Mouse (Mus musculus): Measurements from ENCODE around the gene Tbc1d17. TPM values are rescaled to one million over a fixed set of nuclear protein-coding genes. Genes with fewer than 3 reads are reported as not detected.

Gene Tbc1d17
- polyA plus RNA-seq, 1 experiment = 96.8 TPM

DNA sequence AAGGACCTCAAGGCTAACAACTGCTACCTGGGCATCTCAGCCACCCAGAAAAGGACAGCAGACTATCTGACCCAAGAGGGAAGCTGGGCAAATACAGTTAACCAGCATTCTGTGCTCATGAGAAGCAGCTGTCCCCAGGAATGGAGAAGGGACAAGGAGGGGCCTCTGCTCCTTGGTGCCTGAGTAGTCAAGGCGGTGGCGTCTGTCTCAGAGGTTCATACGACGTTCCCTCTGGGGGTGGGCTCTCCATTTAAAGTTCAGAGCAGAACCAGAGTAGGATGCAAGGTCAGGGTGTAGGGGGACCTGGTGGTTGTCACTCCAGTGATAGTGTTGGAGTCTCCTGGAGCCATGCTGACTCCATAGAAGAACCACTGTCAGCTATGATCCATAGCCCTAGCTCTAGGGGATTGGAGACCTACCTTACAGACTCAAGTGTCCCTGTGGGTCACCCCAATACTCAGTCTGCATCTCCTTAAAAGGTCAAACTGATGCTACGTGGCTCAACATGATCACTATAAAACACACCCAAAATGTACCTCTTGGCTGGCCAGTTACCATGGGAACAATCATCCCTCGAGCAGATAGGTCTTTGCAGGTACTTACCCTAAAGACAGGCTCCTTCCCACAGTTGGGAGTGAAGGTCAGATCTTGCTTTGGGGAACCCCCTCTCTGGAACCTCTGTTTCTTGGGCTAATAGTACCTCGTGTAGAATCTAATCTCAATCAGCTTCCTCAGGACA is 37.9 kb downstream of the Tbc1d17 start:
- no peak for DNase-seq (ENCODE audit: low read depth)
- TF ChIP-seq CTCF (IDR thresholded peaks at IDR 0.05; ENCODE audit: borderline replicate concordance, extremely low read depth, insufficient read depth, insufficient read length) = no peak
- no peak for TF ChIP-seq POLR2A (IDR thresholded peaks at IDR 0.05; ENCODE audit: borderline replicate concordance, extremely low read depth, insufficient read depth, insufficient read length, poor library complexity, severe bottlenecking)

DNA sequence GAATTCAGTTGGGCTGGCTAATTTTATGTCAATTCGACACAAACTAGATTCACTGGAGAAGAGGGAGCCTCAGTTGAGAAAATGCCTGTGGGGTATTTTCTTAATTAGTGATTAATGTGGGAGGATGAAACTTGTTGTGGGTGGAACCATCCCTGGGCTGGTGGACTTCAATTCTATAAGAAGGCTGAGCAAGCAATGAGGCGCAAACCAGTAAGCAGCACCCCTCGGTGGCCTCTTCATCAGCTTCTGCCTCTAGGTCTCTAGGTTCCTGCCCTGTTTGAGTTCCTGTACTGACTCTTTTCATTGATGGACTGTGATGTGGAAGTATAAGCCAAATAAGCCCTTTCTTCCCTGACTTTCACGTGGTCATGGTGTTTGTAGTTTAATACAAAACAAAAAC is 38.5 kb downstream of the Tbc1d17 start:
- DNase-seq (ENCODE audit: low read depth) = no peak
- TF ChIP-seq POLR2A (IDR thresholded peaks at IDR 0.05; ENCODE audit: borderline replicate concordance, extremely low read depth, insufficient read depth, insufficient read length, poor library complexity, severe bottlenecking) = no peak
- TF ChIP-seq CTCF (IDR thresholded peaks at IDR 0.05; ENCODE audit: borderline replicate concordance, extremely low read depth, insufficient read depth, insufficient read length) = no peak

DNA sequence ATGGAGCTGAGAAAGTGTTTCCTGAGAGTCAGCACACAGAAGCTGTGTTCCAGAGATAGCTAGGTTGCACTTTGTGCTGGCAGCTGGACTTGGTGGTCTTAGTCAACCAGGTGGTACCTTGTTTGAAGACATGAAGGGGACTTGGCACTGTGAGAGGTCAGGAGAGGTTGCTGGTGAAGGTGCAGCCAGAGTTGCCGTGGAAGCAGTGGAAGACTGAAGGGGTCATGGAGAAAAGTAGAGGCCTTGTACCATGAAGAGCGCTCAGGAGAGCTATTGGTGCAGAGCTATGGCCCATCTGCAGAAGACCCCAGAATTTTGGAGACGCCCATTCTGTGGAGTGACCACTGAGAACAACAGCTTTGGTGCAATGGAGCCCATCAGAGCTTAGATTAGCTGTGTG is 39.4 kb downstream of the Tbc1d17 start:
- TF ChIP-seq POLR2A (IDR thresholded peaks at IDR 0.05; ENCODE audit: borderline replicate concordance, extremely low read depth, insufficient read depth, insufficient read length, poor library complexity, severe bottlenecking) (no peak), CTCF (IDR thresholded peaks at IDR 0.05; ENCODE audit: borderline replicate concordance, extremely low read depth, insufficient read depth, insufficient read length) (no peak)
- no peak for DNase-seq (ENCODE audit: low read depth)

DNA sequence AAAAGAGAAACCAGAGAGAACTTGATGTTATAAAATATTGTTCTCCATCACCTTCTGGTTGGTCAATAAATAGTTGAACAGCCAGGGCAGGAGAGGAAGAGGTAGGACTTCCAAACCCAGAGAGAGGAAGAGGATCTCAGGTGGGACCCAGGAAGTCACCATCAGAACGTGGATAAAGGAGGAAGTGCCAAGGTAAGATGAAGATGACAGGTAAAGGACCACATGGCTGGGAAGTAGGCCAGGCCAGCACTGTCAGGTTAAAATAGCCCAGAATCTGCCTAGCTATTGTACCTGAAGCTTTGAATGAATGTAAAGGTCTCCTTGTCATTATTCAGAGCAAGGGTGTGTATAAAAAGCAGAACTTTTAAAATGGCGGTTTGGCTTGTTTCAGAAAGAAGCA is 40.0 kb downstream of the Tbc1d17 start:
- TF ChIP-seq CTCF (IDR thresholded peaks at IDR 0.05; ENCODE audit: borderline replicate concordance, extremely low read depth, insufficient read depth, insufficient read length) = no peak
- TF ChIP-seq POLR2A (IDR thresholded peaks at IDR 0.05; ENCODE audit: borderline replicate concordance, extremely low read depth, insufficient read depth, insufficient read length, poor library complexity, severe bottlenecking) = no peak

DNA sequence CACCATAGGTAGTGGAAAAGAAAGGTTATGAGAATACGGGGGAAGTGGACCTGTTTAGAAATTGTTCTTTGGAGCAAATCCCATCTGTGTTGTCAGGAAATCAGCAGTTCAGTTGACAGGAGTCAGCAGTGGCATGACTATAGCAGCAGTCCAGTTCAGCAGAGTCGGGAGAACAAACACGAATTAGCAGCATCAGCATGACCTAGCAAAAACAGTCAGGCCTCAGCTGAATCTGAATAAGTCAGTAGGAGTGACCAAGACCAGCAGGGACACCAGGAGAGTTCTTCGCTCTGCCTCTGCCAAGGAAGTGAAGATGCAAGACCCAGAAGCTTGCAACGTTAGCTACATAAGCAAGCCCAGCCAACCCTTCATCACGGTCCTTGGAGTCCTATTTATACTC is 56.1 kb downstream of the Tbc1d17 start:
- no peak for TF ChIP-seq POLR2A (IDR thresholded peaks at IDR 0.05; ENCODE audit: borderline replicate concordance, extremely low read depth, insufficient read depth, insufficient read length, poor library complexity, severe bottlenecking)
- TF ChIP-seq CTCF (IDR thresholded peaks at IDR 0.05; ENCODE audit: borderline replicate concordance, extremely low read depth, insufficient read depth, insufficient read length) = no peak
- DNase-seq (ENCODE audit: low read depth) = no peak

More for the DNA sequence above, 40.0 kb downstream of the Tbc1d17 start:
- no peak for DNase-seq (ENCODE audit: low read depth)

DNA sequence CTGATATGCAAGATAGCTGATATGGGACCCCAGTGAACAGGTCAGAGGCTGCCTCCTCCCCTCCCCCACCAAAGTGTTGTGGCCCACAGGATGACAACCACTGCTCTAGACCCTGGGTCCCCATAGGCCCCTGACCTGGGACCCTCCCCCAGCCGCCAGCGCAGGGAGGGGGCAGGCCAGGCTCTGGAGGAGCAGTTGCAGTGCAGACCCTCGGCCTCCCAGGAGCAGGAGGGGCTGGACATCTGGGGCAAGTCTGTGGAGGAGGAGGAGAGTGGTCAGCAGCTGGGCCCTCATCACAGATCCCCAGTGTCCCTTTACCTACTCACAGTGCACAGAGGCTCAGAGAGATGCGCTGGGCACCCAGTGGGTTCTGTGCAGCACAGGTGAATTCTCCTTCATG is 58.8 kb downstream of the Tbc1d17 start:
- TF ChIP-seq POLR2A (IDR thresholded peaks at IDR 0.05; ENCODE audit: borderline replicate concordance, extremely low read depth, insufficient read depth, insufficient read length, poor library complexity, severe bottlenecking) (no peak), CTCF (IDR thresholded peaks at IDR 0.05; ENCODE audit: borderline replicate concordance, extremely low read depth, insufficient read depth, insufficient read length) (no peak)
- no peak for DNase-seq (ENCODE audit: low read depth)

DNA sequence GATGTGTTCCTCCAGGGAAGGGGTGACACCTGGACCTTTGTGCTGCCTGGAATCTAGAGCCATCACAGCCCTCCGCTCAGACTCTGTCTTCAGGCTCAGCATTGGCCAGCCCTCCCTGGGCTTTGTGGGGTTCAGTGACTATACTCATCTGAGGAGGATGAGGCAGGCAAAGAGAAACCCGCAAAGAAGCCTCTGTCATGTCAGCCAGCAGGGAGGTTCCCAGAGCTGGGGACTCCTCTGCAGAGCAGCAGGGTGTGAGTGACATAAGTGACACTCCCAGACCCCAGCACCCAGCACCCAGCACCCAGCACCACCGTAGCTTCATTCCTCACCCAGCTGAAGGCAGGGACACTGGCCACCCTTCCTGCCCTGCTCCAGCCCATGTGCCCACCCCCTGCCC is 59.3 kb downstream of the Tbc1d17 start:
- DNase-seq (ENCODE audit: low read depth) = no peak
- TF ChIP-seq CTCF (IDR thresholded peaks at IDR 0.05; ENCODE audit: borderline replicate concordance, extremely low read depth, insufficient read depth, insufficient read length) (no peak), POLR2A (IDR thresholded peaks at IDR 0.05; ENCODE audit: borderline replicate concordance, extremely low read depth, insufficient read depth, insufficient read length, poor library complexity, severe bottlenecking) (no peak)

Other genes with a start within 250 kb of the Tbc1d17 start
- 0.72 and 1.8 TPM in 2 replicates for gene Myh14, start 178.2 kb downstream of the Tbc1d17 start, polyA plus RNA-seq (2012; rRNA removed)
- not detected in 2 replicates for gene Izumo2, start 140.3 kb downstream of the Tbc1d17 start, polyA plus RNA-seq (2012; rRNA removed)
- 31.1 and 45.0 TPM in 2 replicates for gene Vrk3, start 100.7 kb downstream of the Tbc1d17 start, polyA plus RNA-seq (2012; rRNA removed)
- 1.0 and 1.1 TPM in 2 replicates for gene Zfp473, start 98.0 kb downstream of the Tbc1d17 start, polyA plus RNA-seq (2012; rRNA removed)
- gene Nup62, start 33.0 kb downstream of the Tbc1d17 start, polyA plus RNA-seq (2012; rRNA removed) = 73.9 and 96.1 TPM in 2 replicates
- 0.42 and 0.59 TPM in 2 replicates for gene Il4i1, start 32.7 kb downstream of the Tbc1d17 start, polyA plus RNA-seq (2012; rRNA removed)
- gene Atf5, start 32.4 kb downstream of the Tbc1d17 start, polyA plus RNA-seq (2012; rRNA removed) = 24.8 and 36.4 TPM in 2 replicates
- gene Akt1s1, start 88 bp downstream of the Tbc1d17 start, polyA plus RNA-seq (2012; rRNA removed) = 141 and 160 TPM in 2 replicates
- 33.1 and 42.3 TPM in 2 replicates for gene Pnkp, start 8.1 kb upstream of the Tbc1d17 start, polyA plus RNA-seq (2012; rRNA removed)
- gene Ptov1, start 20.7 kb upstream of the Tbc1d17 start, polyA plus RNA-seq (2012; rRNA removed) = 927 and 1,026 TPM in 2 replicates
- gene Med25, start 43.6 kb upstream of the Tbc1d17 start, polyA plus RNA-seq (2012; rRNA removed) = 205 and 206 TPM in 2 replicates
- gene Fuz, start 47.0 kb upstream of the Tbc1d17 start, polyA plus RNA-seq (2012; rRNA removed) = 29.7 and 47.4 TPM in 2 replicates
- gene Ap2a1, start 80.4 kb upstream of the Tbc1d17 start, polyA plus RNA-seq (2012; rRNA removed) = 165 and 185 TPM in 2 replicates
- gene Tsks, start 94.1 kb upstream of the Tbc1d17 start, polyA plus RNA-seq (2012; rRNA removed) = 0.04 and 0.05 TPM in 2 replicates
- gene Cpt1c, start 125.8 kb upstream of the Tbc1d17 start, polyA plus RNA-seq (2012; rRNA removed) = 102 and 135 TPM in 2 replicates
- 824 and 992 TPM in 2 replicates for gene Prmt1, start 137.5 kb upstream of the Tbc1d17 start, polyA plus RNA-seq (2012; rRNA removed)
- 84.4 and 130 TPM in 2 replicates for gene Irf3, start 148.6 kb upstream of the Tbc1d17 start, polyA plus RNA-seq (2012; rRNA removed)
- gene Bcl2l12, start 149.6 kb upstream of the Tbc1d17 start, polyA plus RNA-seq (2012; rRNA removed) = 20.5 and 33.9 TPM in 2 replicates
- 125 and 147 TPM in 2 replicates for gene Scaf1, start 167.3 kb upstream of the Tbc1d17 start, polyA plus RNA-seq (2012; rRNA removed)
- gene Rras, start 168.9 kb upstream of the Tbc1d17 start, polyA plus RNA-seq (2012; rRNA removed) = 18.2 and 20.7 TPM in 2 replicates
- 10.5 and 39.1 TPM in 2 replicates for gene Prr12, start 203.8 kb upstream of the Tbc1d17 start, polyA plus RNA-seq (2012; rRNA removed)
- gene Nosip, start 213.3 kb upstream of the Tbc1d17 start, polyA plus RNA-seq (2012; rRNA removed) = 81.9 and 84.1 TPM in 2 replicates
- gene Prrg2, start 213.6 kb upstream of the Tbc1d17 start, polyA plus RNA-seq (2012; rRNA removed) = 25.0 and 30.6 TPM in 2 replicates
- gene Rcn3, start 243.1 kb upstream of the Tbc1d17 start, polyA plus RNA-seq (2012; rRNA removed) = 68.2 and 101 TPM in 2 replicates

Measured in brain, embryonic 14.5 days (tissue).